Comparison of ENCODE assay signal across 27 mouse cellular contexts in the genomic region with DNA sequence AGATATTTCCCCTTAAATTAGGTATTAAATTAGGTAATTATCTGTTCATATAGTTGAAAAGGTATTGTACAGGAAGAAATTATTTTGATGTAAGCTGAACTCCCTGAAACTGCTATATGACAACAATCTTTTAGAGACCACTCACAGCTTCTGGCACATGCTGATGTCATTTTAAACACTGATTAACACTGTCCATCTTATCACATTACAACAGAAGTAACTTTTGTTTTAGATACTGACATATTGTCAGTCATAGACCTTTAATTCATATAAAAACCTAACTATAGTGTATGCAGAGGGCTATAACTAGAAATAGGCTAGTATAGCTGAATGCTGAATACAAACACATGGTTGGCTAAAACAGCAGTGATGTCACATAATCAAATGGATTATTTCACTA.
"Had no signal": no experiment of that assay in that cellular context is flagged by ENCODE, and none has a peak within 500 bp of the region (broad histone marks: within the 10 kb centered on the region; RNA-seq: fewer than 3 reads in every experiment).

No protein-coding gene starts in this region.

- H3K4me2 ChIP-seq: embryonic facial prominence, embryonic 12.5 days; embryonic facial prominence, embryonic 13.5 days; embryonic facial prominence, embryonic 15.5 days; forebrain, embryonic 12.5 days; forebrain, embryonic 13.5 days; forebrain, embryonic 15.5 days had no signal

- H3K4me3 ChIP-seq: embryonic facial prominence, embryonic 10.5 days; embryonic facial prominence, embryonic 12.5 days; embryonic facial prominence, embryonic 13.5 days; embryonic facial prominence, embryonic 15.5 days; erythroblast, embryonic 14.5 days; forebrain, embryonic 10.5 days; forebrain, embryonic 12.5 days; forebrain, embryonic 13.5 days; forebrain, embryonic 15.5 days; gastrocnemius, adult 2 months; heart, adult 2 months had no signal

- H3K9me3 ChIP-seq: embryonic facial prominence, embryonic 10.5 days; embryonic facial prominence, embryonic 12.5 days; embryonic facial prominence, embryonic 13.5 days; embryonic facial prominence, embryonic 15.5 days; forebrain, embryonic 10.5 days; forebrain, embryonic 12.5 days; forebrain, embryonic 13.5 days; forebrain, embryonic 15.5 days had no signal

- H3K36me3 ChIP-seq: embryonic facial prominence, embryonic 10.5 days; embryonic facial prominence, embryonic 12.5 days; embryonic facial prominence, embryonic 13.5 days; embryonic facial prominence, embryonic 15.5 days; forebrain, embryonic 10.5 days; forebrain, embryonic 12.5 days; forebrain, embryonic 15.5 days had no signal

- ATAC-seq: forebrain, embryonic 13.5 days; forebrain, embryonic 14.5 days; forebrain, embryonic 15.5 days; forebrain, embryonic 16.5 days; forebrain, postnatal 0 days had no signal

- H3K4me1 ChIP-seq: embryonic facial prominence, embryonic 10.5 days; embryonic facial prominence, embryonic 12.5 days; embryonic facial prominence, embryonic 13.5 days; embryonic facial prominence, embryonic 15.5 days; forebrain, embryonic 10.5 days; forebrain, embryonic 12.5 days; forebrain, embryonic 13.5 days; forebrain, embryonic 15.5 days had no signal

- H3K9ac ChIP-seq: embryonic facial prominence, embryonic 12.5 days; embryonic facial prominence, embryonic 13.5 days; embryonic facial prominence, embryonic 15.5 days; forebrain, embryonic 12.5 days; forebrain, embryonic 13.5 days; forebrain, embryonic 15.5 days; forebrain, postnatal 0 days had no signal

- DNase-seq: cerebellum, adult 8-10 months; cerebellum, adult 9-10 months; cerebellum, adult 9-11 months; cerebellum, postnatal 10 days; cerebellum, postnatal 14 days; cerebellum, postnatal 25 days; cerebellum, postnatal 36 days; embryo, embryonic 11 days; forebrain, postnatal 0 days; gastrocnemius, adult 2 months; gastrocnemius, postnatal 10 days; gastrocnemius, postnatal 25 days; gastrocnemius, postnatal 36 days; heart, adult 11 months; heart, adult 18-20 months; heart, adult 2 months had no signal

- H3K27me3 ChIP-seq: embryonic facial prominence, embryonic 12.5 days; embryonic facial prominence, embryonic 13.5 days; embryonic facial prominence, embryonic 15.5 days; forebrain, embryonic 12.5 days; forebrain, embryonic 13.5 days; forebrain, embryonic 15.5 days had no signal

- H3K27ac ChIP-seq: embryonic facial prominence, embryonic 10.5 days; embryonic facial prominence, embryonic 12.5 days; embryonic facial prominence, embryonic 13.5 days; embryonic facial prominence, embryonic 15.5 days; forebrain, embryonic 10.5 days; forebrain, embryonic 12.5 days; forebrain, embryonic 13.5 days; forebrain, embryonic 15.5 days; gastrocnemius, adult 2 months; heart, adult 2 months had no signal
